Mouse (Mus musculus): ENCODE measurements around the gene B230217C12Rik.

Gene B230217C12Rik

DNA sequence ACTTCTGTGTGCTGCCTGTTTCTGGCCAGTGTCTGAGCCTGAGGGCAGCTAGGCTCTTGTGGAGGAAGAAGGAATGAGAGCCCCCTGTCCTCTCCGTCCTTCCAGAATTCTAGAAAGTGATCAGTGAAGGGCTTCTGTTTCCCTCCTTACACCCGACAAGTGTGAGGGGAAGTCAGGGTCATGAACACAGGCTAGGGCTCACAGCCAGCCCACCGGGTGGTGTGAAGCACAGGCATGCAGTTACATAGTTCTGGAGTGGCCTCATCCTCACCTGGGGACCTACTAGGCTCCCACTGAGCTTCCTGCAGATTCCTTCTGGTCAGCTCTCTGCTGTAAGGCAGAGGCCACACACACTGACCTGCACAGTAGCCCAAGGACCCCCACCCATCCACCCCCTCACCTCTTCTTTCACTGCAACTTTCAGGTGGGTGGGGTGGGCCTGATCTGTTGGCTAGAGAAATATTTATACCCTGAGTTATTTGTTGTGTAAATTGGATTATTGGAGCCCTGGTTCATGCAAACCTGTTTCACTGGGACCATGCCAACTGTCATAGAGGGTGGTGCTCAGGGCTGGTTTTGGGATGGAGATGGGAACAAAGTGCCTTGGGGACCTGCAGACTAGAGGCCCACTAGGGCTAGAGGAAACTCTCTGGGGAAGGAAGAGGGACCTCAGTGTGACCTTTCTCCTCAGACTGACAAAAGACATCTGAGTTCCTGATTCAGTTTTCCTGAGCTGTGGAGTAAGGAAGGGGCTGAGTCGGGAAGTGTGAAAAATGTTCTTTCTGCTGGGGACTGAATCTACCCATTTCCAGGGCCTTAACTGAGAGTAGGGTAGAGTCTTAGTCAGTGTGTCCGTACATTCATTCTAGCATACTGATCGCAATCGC, 31.1 kb upstream of the B230217C12Rik start:
- DNase-seq (ENCODE audit: low spot score): no peak

DNA sequence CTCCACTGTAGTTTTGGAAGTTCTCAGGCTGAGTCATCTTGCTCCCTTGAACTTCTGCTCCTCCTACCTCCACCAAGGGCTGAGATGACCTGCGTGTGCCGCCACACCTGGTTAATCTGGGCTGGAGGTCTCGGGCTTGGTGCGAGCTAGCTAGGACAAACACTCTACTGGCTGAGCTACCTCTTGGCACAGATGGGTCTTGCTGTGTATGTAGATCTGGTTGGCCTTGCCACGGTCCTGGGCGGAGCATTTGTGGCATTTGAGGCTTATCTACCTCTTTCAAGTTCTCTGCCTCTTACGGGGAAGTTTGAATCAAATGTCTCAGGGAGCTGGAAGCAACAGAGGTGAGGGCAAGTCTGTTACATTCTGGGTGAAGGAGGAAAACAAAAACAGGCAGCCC, 30.2 kb upstream of the B230217C12Rik start:
- no peak for DNase-seq (ENCODE audit: low spot score)

DNA sequence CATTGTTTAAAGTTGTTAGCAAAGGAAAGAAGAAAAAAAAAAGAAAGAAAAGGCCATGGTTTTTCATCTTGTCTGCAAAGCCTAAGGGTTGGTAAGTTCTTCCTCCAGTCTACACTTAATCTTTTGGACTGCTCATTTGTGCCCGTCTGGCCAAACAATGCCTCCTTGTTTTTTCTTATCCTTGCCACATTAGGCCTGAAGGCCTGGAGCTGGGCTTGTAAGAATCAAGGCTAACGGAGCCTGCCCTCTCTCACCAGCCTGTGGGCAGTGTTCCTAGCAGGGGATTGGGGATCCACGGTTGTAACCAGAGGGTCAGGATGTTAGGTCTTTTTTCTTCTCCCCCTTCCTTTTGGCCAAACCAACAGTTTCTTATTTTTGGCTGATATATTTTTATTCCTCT, 29.6 kb upstream of the B230217C12Rik start:
- DNase-seq (ENCODE audit: low spot score): no peak

GRCm38 (mm10) chr11:97811569-97812362, 28.8 kb upstream of the B230217C12Rik start:
- DNase-seq (ENCODE audit: low spot score): no peak

GRCm38 (mm10) chr11:97812491-97812921, 28.1 kb upstream of the B230217C12Rik start:
- DNase-seq (ENCODE audit: low spot score): no peak

- DNase-seq (ENCODE audit: low spot score): no peak
Measured at GRCm38 (mm10) chr11:97813085-97813484, 27.5 kb upstream of the B230217C12Rik start.

- DNase-seq (ENCODE audit: low spot score): no peak
Measured at GRCm38 (mm10) chr11:97813746-97814515, 26.6 kb upstream of the B230217C12Rik start.

DNA sequence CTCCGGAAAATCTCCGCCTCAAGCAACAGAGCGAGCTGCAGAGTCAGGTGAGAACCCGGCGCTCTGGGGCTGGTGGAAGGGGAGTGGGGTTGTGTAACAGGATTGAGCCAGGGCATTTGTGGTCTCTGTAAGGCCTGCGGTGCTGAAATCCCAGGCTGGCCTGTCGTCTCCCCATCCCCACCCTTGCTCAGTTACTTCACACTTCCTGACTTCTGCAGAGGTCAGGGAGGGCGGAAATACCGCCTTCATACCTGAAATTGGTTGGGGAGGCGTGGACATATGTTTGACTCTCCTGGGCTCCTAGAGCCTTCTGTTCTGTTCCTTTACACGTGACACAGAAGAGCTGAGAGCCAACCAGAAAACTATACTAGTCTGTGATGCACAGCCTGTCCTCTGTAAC, 24.8 kb upstream of the B230217C12Rik start:
- no peak for DNase-seq (ENCODE audit: low spot score)

DNA sequence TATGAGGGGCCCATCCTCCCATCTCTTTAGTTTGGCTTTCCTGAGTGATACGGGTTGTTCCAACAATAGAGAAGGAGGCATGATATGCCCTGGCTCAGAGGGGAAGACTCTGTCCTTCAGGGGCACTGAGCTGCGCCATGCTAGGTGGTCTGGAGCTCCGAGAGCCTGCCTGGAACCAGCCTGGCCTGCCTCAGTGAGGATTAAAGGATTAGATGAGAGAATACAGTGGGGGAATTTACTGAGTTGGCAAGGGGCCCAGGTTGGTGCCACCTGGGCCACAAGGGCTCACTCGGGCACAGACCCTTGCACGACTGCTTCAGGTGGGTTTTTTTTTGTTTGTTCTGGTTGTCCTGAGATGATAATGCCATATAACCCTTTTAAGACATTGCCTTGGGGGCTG, 24.4 kb upstream of the B230217C12Rik start:
- DNase-seq (ENCODE audit: low spot score): no peak

DNA sequence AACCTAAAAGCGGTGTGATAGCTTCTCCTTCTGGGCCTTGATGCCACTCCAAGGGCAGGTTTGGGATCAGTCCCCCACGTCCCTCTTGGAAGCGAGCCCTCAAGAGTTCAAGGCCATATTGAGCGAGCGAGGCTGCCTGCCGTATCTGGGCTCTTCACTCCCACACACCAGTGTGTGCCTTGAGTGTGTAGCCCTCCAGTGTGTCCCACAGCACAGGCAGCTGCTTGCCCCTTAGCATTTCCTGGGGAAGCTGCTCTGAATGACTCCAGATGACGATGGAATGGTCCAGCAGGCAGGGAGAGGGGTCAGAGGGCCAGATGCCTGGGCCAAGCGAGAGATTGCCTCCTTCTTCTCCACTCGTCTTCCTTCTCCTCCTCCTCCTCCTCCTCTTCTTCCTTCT, 23.7 kb upstream of the B230217C12Rik start:
- DNase-seq (ENCODE audit: low spot score): no peak

DNA sequence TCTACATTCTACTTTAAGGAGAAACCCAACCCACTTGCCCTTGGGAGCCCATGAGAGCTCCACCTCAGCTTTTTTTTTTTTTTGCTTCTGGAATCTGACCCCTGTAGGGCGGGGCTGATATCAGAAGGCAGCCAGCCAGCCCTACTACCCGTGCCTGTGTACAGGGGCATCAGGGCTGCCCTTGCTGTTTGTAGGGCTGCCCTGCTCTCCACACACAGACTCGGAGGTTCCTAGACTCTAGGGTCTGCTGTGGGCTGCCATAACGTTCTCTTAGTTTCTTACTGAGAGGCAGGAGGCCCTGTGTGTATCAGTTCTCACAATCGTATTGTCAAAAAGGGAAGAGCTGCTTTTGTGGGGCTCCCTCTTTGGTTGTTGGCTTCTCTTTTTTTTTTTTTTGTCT, 23.2 kb upstream of the B230217C12Rik start:
- DNase-seq (ENCODE audit: low spot score): no peak

DNA sequence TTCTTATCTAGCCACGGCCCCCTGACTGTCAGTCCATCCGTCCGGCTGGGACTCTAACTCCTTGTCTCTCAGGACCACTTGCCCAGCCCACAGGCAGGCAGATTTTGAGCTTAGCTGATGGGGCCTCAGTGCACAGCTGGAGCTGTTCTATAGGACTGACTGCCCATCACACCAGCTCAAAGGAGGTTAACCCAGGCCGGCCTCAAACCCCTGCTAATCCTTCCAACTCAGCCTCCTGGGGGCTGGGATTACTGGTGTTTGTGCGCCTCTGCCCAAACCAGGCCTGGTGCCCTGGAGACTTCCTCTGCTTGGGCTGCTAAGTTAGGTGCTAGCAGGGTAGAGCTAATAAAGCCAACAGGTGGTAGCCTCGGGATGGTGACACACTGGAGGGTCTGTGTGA, 22.6 kb upstream of the B230217C12Rik start:
- DNase-seq (ENCODE audit: low spot score): no peak

DNA sequence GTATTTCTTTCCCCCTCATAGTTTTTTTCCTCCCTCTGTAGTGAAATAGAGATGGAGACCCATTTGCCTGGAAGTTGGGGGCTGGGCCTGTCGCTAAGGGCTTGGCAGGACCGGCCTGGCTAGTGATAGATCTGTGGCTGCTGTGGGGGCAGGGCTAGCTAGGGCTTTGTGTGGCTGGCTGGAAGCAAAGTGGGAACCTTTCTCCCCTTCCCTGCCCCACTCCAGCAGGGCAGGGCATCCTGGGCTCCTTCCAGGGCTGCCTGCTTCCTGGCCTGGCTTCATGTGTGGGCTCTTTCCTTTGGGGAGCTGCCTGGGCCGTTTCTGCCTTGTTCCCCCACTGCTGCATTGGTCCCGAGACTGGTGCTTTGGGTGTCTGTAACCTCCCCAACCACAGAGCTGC, 22.0 kb upstream of the B230217C12Rik start:
- DNase-seq (ENCODE audit: low spot score): no peak

GRCm38 (mm10) chr11:97819102-97819501, 21.5 kb upstream of the B230217C12Rik start:
- no peak for DNase-seq (ENCODE audit: low spot score)

DNA sequence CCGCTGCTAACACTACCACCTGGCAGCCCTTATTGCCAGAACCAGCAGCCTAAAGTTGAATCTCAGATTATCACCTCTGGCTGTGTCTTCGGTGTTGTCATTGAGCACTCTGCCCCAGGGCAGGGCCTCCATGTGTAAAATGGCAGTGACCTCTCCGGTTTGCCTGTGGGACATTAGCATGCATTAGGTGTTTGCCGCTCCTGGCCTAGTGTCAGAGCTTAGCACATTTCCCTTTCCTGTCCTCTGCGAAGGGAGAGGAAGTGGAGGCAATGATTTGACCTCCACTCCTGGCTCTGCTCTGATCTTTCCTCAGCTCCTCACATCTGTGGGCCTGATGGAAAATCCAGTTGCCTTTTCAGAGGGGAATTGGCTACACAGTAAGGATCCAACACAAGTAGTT, 20.7 kb upstream of the B230217C12Rik start:
- DNase-seq (ENCODE audit: low spot score): no peak

DNA sequence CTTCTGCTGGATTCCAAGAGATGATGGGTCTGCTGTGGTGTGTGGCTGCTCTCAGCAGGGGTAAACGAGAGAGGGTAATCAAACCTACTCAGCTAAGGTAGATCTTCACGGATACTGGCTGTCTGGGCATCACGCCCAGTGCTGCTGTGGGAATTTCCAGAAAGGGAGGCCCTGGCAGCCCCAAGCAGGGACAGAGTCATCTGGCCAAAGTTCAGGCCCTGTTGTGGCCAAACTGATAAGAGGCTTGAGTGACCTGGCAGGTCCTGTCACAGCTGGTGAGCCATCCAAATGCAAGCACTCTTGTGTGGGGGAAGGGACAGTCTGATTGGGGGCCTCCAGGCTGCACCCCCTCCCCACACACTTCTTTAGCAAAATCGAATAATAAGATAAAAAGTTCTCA, 19.7 kb upstream of the B230217C12Rik start:
- no peak for DNase-seq (ENCODE audit: low spot score)

GRCm38 (mm10) chr11:97821401-97822064, 19.0 kb upstream of the B230217C12Rik start:
- DNase-seq (ENCODE audit: low spot score): no peak

DNA sequence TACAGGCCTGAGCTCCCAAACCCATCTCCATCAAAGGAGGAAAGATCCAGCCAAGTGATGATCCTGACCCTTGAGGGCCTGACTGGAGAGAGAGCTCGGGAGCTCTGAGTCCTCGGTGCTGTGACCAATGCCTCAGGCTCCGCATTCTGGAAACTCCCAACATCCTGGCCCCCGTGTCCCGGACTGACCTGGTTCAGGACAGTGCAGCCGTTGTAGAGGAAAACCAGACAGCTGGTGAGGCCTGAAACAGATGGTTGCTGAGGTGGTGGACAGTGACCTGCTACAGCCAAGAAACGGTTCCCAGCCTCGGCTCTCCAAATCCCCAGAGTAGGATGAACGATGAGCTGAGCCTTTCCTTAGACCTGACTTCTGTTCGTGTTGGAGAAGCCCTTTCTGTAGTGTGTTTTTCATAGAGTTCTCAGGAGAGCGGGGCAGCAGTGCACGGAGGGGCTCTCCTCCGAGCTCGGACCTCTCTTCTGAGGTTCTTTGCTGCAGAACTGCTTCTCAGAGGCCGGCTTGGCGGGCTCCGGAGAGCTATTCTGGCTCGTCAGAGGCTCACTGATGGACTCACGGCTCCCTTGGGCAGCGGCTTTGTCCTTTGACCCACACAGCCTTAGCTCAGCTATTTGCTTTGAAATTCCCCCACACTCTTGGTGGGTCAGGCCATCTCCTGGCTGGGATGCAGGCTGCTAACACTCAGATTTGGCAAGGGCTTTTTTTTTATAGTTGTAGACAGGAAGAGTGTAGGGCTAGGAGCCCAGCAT, 17.6 kb upstream of the B230217C12Rik start:
- DNase-seq (ENCODE audit: low spot score): no peak

DNA sequence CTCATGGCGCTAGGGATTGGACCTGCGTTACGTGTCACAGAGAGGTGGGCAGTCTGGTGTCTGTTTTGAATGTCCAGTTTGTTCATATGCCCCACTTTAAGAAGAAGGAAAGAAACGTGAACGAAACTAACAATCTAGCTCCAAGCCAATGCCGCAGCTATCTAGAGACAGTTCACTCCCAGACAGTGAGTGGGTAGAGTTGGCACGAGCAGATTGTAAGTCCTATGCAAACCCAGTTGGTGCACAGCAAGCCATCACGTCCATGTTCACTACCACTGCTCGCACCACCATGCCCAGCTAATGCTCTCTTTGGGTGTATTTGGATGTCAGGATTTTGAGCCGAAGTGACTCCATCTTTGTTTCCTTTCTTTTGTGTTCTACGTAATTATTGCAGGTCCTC, 16.4 kb upstream of the B230217C12Rik start:
- DNase-seq (ENCODE audit: low spot score): no peak

DNA sequence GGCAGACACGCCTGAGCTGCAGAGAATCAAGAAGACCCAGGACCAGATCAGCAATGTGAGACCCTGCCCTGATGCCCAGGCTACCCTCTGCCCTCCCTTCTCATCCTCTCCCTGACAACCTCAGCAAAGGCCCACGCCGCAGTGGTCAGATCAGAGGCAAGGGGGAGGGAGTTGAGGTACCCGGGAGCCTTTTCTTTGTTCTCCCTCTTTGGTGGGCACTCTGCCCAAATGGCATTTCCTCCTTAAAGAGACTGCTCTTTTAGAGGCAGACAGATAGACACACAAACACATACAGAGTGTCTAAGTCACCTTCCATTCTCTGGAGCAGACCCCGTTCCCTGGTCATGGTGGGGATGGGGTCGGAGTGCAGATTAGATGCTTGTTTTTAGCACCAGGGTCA, 15.7 kb upstream of the B230217C12Rik start:
- no peak for DNase-seq (ENCODE audit: low spot score)

DNA sequence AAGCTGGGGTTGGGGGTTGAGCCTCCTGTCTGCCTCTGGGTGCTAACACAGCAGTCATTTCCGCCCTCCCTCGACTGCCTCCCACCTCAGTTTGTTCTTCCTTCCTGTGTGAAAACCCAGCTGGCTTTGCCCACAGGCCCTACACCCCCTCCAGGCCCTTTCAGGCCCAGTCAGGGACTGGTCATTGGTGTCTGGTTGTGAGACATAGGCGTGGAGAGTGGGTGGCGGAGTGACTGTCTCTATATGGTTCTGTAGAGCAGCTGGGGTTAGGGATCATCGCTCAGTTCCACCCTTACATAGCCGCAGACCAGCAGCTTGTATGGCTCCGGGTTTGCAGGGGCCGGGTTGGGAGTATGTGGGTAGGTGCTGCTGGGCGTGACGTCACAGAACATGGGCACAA, 15.3 kb upstream of the B230217C12Rik start:
- DNase-seq (ENCODE audit: low spot score): no peak
